In the genomic region with DNA sequence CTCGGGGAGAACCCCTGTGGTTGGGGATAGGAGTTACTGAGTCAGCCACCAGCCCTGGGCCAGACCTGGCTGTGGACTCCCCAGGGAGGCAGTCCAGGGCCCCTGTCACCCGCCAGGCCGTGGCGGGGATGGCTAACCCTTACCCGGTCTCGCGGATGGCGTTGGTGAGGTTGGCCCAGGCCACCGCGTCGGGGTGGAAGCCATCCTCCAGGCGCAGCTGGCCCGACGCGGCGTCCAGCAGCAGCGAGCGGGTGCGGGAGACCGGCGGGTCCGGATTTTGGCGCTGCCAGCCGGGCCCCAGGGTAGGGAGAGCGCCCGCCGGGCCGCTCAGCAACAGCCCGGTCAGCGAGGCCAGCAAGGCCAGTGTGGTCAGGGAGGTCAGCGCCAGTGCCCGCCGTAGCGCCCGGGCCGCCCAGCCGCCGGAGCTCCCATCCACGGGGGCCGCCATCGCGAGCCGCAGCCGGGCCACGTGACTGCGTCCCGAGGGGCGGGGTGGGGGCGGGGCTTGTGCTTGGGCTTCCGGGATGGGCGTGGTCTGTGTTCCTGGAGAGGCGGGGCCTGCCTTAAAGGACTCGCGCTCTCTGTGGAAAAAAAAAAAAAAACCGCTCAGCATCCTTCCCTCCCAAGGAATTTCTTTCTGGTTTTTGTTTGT, we compare ENCODE assay signal across 1 mouse cellular context.
TF ChIP-seq lines count a peak whose summit lies in the region.

A gene (minus strand): TSS at position 482 of the 652 bp plus-strand sequence.

TF ChIP-seq in myocyte, 11 proteins besides CTCF, POLR2A, EP300 and RAD21 (continued from another document):
- peak in 1 of 3 experiments; percentile 25 for TF ChIP-seq MYOD1 (IDR thresholded peaks at IDR 0.05; ENCODE audit: control insufficient read depth in 1 of 3, insufficient read length in 2 of 3, low read depth in 2 of 3)
TF ChIP-seq in myocyte: peak in this region for 4.
